Mouse (Mus musculus) liver, embryonic 11.5 days (tissue): ENCODE results near the gene Eif4a3. TPM values are rescaled to one million over a fixed set of nuclear protein-coding genes. Genes with fewer than 3 reads are reported as not detected.

Experiments
- ATAC-seq: fragments of 200-750 bp; cut with Nextera tagmentation; replicated peaks from 2 replicates; pipeline ENCODE4 v1.8.0; 2017; ENCODE audit warnings: moderate number of reproducible peaks, mild to moderate bottlenecking, moderate TSS enrichment, moderate library complexity; ENCODE audit not compliant: low FRiP score
- DNase-seq: peaks from one replicate; pipeline ENCODE4 v3.0.0-alpha.2; 2017; ENCODE audit warnings: low spot score
- H3K27ac ChIP-seq: fragments of 300-500 bp; sonication (generic); 2 replicates; pipeline ENCODE4 v1.5.1; 2014; ENCODE audit warnings: mild to moderate bottlenecking, low read depth, low read length, control low read depth
- H3K27me3 ChIP-seq: fragments of 300-500 bp; sonication (generic); replicated peaks from 2 replicates; pipeline ENCODE4 v1.6.1; 2014; ENCODE audit warnings: low read length, mixed read lengths; ENCODE audit not compliant: control insufficient read depth, insufficient read depth
- H3K36me3 ChIP-seq: fragments of 300-500 bp; sonication (generic); 2 replicates; pipeline ENCODE4 v1.6.1; 2014; ENCODE audit warnings: mild to moderate bottlenecking, low read length, moderate library complexity, mixed read lengths; ENCODE audit not compliant: control insufficient read depth, insufficient read depth
- H3K4me1 ChIP-seq: fragments of 300-500 bp; sonication (generic); replicated peaks from 2 replicates; pipeline ENCODE4 v1.6.1; 2014; ENCODE audit warnings: low read length, mixed read lengths; ENCODE audit not compliant: control insufficient read depth, insufficient read depth
- H3K4me2 ChIP-seq: fragments of 300-500 bp; sonication (generic); 2 replicates; pipeline ENCODE4 v1.6.1; 2014; ENCODE audit warnings: mild to moderate bottlenecking, control low read depth, moderate library complexity
- H3K4me3 ChIP-seq: fragments of 300-500 bp; sonication (generic); 2 replicates; pipeline ENCODE4 v1.5.1; 2014; ENCODE audit warnings: low read depth, low read length, control low read depth
- H3K9ac ChIP-seq: fragments of 300-500 bp; sonication (generic); 2 replicates; pipeline ENCODE4 v1.6.1; 2014; ENCODE audit warnings: low read depth, low read length, control low read depth
- H3K9me3 ChIP-seq: fragments of 300-500 bp; sonication (generic); 2 replicates; pipeline ENCODE4 v1.6.1; 2016; ENCODE audit warnings: low read length, inconsistent platforms, mixed read lengths; ENCODE audit not compliant: control insufficient read depth
- WGBS: fragments of 180-500 bp; shearing (Covaris S2); extraction: QIAGEN DNeasy Blood & Tissue Kit; methylation state at CpG from one replicate; pipeline ENCODE4 v1.1.7; 2014; 5-methylcytosine and 5-hydroxymethylcytosine counted together
- polyA plus RNA-seq: library from polyadenylated mRNA; unstranded; fragments of >200 nt; fragmentation: Nextera tagmentation; extraction: Ambion mirVana; gene quantifications from 2 replicates; pipeline ENCODE4 v1.2.1, GENCODE M21; 2014

Gene Eif4a3
- polyA plus RNA-seq: 403 and 404 TPM in 2 replicates

GRCm38 (mm10) chr11:119299391-119300245 is at the start of gene Eif4a3:
Gene Eif4a3, minus strand, starts transcription at chr11:119300089.
- H3K9me3 ChIP-seq: no peaks in the 10 kb centered on the region
- peaks cover 8% of the 10 kb centered on the region for H3K27me3 ChIP-seq
- peak within 1 kb of the TSS; percentile 74 for H3K27ac ChIP-seq
- ATAC-seq: peak; percentile 94
- peaks cover 14% of the 10 kb centered on the region for H3K4me1 ChIP-seq
- H3K4me2 ChIP-seq: peak within 1 kb of the TSS; percentile 93
- peak within 1 kb of the TSS; percentile 98 for H3K4me3 ChIP-seq
- DNase-seq: peak; percentile 96
- H3K9ac ChIP-seq: peak within 1 kb of the TSS; percentile 98
- under 1% methylated on average over 89 of the region's 89 CpGs for WGBS
- H3K36me3 ChIP-seq: peaks cover 27% of the 10 kb centered on the region

DNA sequence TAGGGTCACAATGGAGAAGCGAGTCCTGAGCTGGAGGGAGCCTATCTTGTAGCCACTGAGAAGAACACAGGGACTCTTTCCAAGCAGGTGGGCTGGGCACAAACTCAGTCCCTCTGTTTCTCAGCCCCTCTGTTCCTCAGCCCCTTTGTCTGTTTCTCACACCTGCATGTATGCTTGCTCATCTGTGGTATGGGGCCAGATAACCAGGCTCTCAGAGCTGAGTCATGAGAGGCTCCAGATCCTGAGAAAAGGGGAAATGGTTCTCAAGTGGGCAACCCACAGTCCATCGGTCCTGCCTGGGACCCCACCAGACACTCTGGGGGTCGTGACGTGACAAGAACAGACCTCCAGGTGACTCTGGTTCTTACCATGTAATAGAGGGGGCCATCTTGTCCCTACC is 47.2 kb upstream of the Eif4a3 start:
- DNase-seq (no peak), ATAC-seq (no peak)
- Histone ChIP-seq H3K9me3 (no peaks in the 10 kb centered on the region), H3K9ac (no peak overlapping the region), H3K27me3 (no peaks in the 10 kb centered on the region), H3K36me3 (0 out of 2 replicates have a peak, but pooled peaks cover 3% of the 10 kb centered on the region), H3K27ac (no peak overlapping the region), H3K4me3 (no peak overlapping the region), H3K4me1 (peaks cover 4% of the 10 kb centered on the region; the same call in 1 of the 2 replicates), H3K4me2 (no peak overlapping the region)
- WGBS: 58% methylated on average over 4 of the region's 4 CpGs

DNA sequence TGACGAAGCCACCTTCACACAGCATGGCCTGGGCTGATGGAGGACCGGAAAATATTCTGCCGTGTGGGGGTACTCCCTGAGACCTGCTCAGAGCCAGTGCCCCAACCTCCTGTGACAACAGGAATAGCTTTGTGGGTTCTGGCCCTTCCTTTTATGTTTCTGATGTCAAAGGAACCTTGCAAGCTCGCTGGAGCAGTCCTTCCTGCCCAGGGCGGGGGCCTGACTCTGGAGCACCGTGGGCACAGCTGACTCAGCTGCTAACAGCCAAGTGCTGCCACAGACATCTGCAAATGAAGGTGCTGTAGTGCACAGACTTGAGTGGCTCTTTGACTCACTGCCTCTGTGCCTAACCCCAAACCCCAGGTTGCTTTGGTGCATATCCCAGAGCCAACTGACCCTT is 45.0 kb upstream of the Eif4a3 start:
- H3K4me2 ChIP-seq: no peak overlapping the region
- 0 out of 2 replicates have a peak, but pooled peaks cover 3% of the 10 kb centered on the region for H3K36me3 ChIP-seq
- ATAC-seq (no peak), DNase-seq (no peak)
- no peak overlapping the region for H3K27ac ChIP-seq
- H3K27me3 ChIP-seq: no peaks in the 10 kb centered on the region
- no peak overlapping the region for H3K9ac ChIP-seq
- H3K4me1 ChIP-seq: peaks cover 4% of the 10 kb centered on the region; the same call in 1 of the 2 replicates
- no peaks in the 10 kb centered on the region for H3K9me3 ChIP-seq
- H3K4me3 ChIP-seq: no peak overlapping the region
- WGBS: 59% methylated on average over 6 of the region's 6 CpGs

DNA sequence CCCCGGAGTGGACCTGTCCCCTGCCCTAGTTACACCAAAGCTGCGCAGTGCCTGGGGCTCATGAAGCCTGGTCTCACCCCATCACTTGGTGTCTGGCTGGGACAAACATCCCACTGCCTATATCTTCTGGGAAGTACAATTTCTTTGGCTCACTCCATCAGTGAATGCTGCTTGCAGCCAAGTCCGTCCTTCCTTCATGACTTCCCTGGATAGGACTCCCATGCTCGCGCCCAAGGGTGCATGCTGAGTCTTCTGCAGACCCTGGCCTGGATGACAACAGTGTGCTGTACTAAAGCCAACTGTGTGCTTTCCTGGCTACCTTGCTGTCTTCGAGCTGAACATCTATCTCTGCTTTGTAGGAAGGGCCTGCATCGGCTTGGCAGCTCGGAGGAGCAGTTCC is 44.3 kb upstream of the Eif4a3 start:
- H3K27ac ChIP-seq: no peak overlapping the region
- no peak overlapping the region for H3K4me3 ChIP-seq
- no peak for DNase-seq
- 84% methylated on average over 8 of the region's 8 CpGs for WGBS
- no peak overlapping the region for H3K9ac ChIP-seq
- H3K27me3 ChIP-seq: no peaks in the 10 kb centered on the region
- H3K4me1 ChIP-seq: peaks cover 4% of the 10 kb centered on the region; the same call in 1 of the 2 replicates
- H3K36me3 ChIP-seq: 0 out of 2 replicates have a peak, but pooled peaks cover 3% of the 10 kb centered on the region
- ATAC-seq: no peak
- H3K4me2 ChIP-seq: no peak overlapping the region
- H3K9me3 ChIP-seq: no peaks in the 10 kb centered on the region

GRCm38 (mm10) chr11:119339637-119340036 is 39.7 kb upstream of the Eif4a3 start:
- Histone ChIP-seq H3K4me3 (no peak overlapping the region), H3K36me3 (no peaks in the 10 kb centered on the region), H3K27me3 (peaks cover 7% of the 10 kb centered on the region), H3K4me2 (no peak overlapping the region), H3K9ac (no peak overlapping the region), H3K9me3 (no peaks in the 10 kb centered on the region), H3K4me1 (peaks cover 4% of the 10 kb centered on the region; the same call in 1 of the 2 replicates), H3K27ac (no peak overlapping the region)
- DNase-seq: peak; percentile 70
- ATAC-seq: no peak
- 6% methylated on average over 5 of the region's 5 CpGs for WGBS

- H3K9me3 ChIP-seq: no peaks in the 10 kb centered on the region
- H3K36me3 ChIP-seq: no peaks in the 10 kb centered on the region
- WGBS: 40% methylated on average over 5 of the region's 5 CpGs
- H3K4me2 ChIP-seq: no peak overlapping the region
- no peak overlapping the region for H3K9ac ChIP-seq
- DNase-seq (no peak), ATAC-seq (no peak)
- no peak overlapping the region for H3K4me3 ChIP-seq
- no peak overlapping the region for H3K27ac ChIP-seq
- peaks cover 7% of the 10 kb centered on the region for H3K27me3 ChIP-seq
- H3K4me1 ChIP-seq: peaks cover 4% of the 10 kb centered on the region; the same call in 1 of the 2 replicates
Observed at GRCm38 (mm10) chr11:119339179-119339578, 39.3 kb upstream of the Eif4a3 start.

DNA sequence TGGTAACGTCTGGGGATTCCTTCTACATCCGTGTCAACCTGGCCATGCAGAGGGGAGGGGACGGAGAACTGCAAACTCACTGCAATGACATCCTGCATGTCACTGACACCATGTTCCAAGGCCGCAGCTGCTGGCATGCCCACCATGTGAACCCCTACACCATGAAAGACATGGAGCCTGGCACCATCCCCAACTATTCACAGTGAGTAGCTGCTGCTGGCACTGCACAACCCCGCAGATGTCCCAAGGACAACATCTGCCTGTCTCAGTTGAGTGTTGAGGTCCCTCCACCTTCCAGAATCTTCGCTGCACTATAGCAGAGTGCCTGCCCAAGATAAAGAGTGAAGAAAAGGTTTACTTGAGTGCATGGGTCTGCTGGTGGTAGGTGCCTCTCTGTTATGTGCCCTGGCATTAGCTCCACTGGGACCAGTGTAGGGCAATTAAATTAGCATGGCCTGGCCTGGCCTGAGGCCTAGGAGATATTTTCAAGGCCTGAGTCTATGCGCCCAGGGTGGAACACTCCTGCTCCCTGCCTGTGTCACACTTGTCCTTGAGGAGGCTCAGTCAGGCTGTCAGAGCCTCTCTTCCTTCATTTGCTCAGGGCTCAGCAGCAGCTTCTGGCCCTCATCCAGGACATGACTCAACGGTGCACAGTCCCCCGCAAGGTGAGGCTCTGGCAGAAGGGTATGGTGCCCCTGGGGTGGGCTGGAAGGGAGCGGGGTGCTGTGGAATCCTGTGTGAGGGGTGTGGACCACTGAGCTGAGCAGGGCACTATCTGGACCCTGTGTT is 38.6 kb upstream of the Eif4a3 start:
- H3K9me3 ChIP-seq: no peaks in the 10 kb centered on the region
- 80% methylated on average over 10 of the region's 10 CpGs for WGBS
- H3K27ac ChIP-seq: no peak overlapping the region
- H3K4me3 ChIP-seq: no peak overlapping the region
- H3K27me3 ChIP-seq: peaks cover 7% of the 10 kb centered on the region
- DNase-seq (no peak), ATAC-seq (no peak)
- H3K4me1 ChIP-seq: peaks cover 4% of the 10 kb centered on the region; the same call in 1 of the 2 replicates
- H3K9ac ChIP-seq: no peak overlapping the region
- H3K4me2 ChIP-seq: no peak overlapping the region
- H3K36me3 ChIP-seq: no peaks in the 10 kb centered on the region

- H3K27me3 ChIP-seq: peaks cover 15% of the 10 kb centered on the region
Observed at GRCm38 (mm10) chr11:119331970-119332369, 32.1 kb upstream of the Eif4a3 start.

More at GRCm38 (mm10) chr11:119331970-119332369, 32.1 kb upstream of the Eif4a3 start:
- WGBS: 33% methylated on average over 3 of the region's 3 CpGs
- no peak for ATAC-seq
- Histone ChIP-seq H3K4me3 (no peak overlapping the region), H3K9ac (no peak overlapping the region), H3K4me1 (no peaks in the 10 kb centered on the region), H3K27ac (no peak overlapping the region), H3K4me2 (no peak overlapping the region), H3K9me3 (no peaks in the 10 kb centered on the region), H3K36me3 (no peaks in the 10 kb centered on the region)
- no peak for DNase-seq
